Mouse (Mus musculus) kidney, postnatal 25 days (tissue): ENCODE data around the gene Iqsec1.

ENCODE experiments used
- DNase-seq, 2 experiments: peaks; one replicate each; pipeline ENCODE4 v3.0.0; 2021; ENCODE audit warnings: mixed read lengths in 2 of 2

Gene Iqsec1

DNA sequence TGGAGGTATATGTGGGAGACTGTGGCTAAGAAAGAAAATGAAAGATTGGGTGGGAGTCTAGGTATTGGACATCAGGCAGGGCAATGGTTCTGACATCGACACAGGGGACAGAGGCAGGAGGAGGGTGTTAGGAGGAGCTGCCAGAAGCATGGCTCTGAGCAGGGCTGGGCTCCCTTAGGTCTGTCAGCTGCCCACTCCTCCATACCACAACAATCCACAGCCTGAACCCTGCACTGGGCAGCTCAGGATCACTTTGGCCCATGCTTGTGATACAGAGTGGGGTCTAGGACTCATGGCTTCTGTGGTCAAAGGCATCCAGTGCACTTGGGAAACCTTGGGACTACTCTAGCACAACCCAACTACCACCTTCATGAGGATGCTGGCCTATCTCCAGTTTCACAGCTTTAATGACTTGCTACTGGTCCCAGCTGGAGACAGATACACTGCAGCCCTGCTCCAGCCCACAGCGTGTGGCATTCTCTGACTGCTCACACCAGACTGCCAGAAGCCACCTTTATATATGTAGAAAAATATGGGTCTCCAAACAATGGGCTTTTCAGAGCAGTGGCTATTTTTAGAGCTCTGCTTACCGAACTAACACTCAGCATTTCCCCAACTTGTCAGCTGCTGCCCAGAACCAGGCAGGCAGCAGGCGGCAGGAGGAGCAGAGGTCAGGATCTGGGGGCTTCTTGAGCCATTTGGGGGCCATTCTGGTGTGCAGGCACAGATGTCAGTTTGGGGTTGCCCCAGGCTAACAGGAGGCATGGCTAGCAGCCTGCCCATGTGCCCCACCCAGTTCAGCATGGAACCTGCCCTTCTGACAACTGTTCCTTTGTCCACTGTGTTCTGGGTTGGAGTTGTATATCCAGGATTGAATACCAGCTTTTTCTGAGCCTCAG lies 285.4 kb downstream of the Iqsec1 start:
- DNase-seq, result no peak

DNA sequence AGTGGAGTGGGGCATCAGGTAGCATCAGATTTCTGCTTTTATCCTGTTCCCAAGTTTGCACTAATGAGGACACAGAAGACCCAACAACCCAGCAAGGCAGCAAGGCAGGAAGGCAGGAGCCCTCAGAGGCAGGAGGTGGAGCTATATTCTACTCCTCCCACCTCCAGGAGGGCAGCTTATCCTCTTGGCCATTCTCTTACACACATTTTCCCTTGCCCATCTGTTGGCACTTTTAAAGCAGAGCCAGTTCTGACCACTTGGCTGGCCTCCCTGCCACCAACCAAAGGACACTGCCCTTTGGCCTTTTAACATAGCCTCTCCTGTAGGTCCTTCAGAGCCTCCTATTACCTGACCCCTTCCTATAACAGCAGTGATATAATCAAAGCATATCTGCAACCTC lies 286.3 kb downstream of the Iqsec1 start:
- peak; percentile 45 to 73 for DNase-seq

DNA sequence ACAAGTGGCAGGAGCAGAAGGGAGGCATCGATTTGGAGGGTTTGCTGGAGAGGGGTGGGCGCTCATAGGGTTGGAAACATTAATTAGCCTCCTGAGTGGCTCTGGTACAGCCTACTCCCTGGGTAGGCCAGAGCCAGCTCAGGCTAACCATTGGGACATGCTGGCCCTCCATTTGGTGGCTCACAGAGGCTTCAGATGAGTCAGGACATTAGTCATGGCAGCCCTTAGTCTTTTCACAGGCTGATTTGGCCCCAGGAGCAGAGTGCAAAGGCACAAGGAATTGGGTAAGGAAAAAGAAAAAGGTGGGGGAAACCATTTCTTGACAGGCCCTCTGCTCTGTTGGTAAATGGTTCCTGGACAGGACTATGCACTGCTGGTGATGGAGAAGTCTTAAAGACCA lies 287.1 kb downstream of the Iqsec1 start:
- no peak for DNase-seq

DNA sequence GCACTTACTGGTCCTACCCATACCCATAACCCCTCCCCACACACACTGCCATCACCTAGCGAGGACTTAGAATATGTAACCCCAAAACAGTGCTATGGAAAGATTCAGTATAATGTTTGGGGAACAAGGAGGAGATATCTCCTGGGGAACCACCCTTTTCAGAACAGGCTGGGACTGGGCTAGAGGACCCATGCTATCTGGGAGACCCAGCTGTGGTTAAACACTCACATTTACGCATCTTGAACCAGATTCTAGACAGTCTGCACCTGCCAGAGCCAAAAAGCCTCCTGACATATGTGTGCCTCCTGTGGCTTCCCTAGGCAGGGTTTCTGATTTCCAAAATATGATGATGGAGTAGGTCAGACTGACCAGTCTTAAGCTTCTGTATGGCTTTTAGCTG lies 287.7 kb downstream of the Iqsec1 start:
- DNase-seq, result no peak

DNA sequence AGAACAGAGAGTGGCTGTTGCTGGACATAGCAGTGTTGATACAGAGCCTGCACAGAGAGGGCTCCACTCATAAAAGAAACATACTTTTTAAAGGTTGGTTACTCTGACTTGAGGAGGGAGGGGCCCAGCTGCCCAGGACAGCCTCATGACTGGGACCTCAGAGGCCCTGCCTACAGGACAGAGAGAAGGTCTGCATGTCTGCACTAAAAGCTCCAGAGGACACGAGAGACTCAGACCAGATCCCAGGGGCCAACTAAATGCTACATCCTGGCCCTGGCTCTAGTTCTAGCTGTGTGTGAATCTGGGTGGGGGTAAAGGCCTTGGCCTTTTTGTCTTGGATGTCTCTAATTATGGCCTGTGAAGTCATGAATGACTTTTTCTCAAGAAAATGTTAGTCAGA lies 288.4 kb downstream of the Iqsec1 start:
- DNase-seq, result no peak

DNA sequence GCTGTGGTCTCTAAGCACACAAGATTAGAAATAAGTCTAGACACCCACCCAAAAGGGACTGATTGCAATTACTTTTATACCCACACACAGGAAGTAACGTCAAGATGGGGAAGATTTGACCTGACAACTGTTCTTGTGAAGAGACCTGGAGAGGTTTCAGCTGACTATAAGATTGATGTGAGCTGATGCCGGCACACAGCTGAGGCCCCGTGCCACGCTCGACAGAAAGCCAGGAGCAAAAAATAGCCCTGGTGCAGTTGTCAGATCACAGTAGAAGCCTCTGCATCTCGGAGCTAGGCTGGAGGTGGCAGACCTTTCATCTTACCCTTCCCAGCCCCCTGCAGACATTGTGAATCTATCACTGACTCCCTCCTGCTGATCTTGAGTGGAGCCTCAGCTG lies 289.6 kb downstream of the Iqsec1 start:
- DNase-seq, result no peak

DNA sequence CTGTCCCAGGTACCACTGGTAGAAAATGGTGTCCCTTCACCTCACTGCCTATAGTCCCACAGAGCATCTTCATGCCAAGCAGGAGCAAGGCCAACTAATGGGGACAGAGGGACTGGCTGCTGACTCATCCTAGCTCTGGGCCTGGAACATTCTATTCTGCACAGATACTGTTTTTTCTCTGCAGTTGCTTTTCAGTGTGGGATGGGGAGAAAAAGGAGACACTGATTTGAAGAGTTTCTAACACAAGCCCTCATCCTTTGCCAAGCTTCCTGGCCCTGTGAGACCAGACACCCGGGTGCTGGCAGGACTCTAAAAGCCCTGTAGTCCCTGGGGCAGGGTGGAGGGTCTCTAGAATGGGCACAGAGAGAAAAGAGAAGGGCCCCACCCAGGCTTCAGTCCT lies 292.7 kb downstream of the Iqsec1 start:
- DNase-seq, result no peak

DNA sequence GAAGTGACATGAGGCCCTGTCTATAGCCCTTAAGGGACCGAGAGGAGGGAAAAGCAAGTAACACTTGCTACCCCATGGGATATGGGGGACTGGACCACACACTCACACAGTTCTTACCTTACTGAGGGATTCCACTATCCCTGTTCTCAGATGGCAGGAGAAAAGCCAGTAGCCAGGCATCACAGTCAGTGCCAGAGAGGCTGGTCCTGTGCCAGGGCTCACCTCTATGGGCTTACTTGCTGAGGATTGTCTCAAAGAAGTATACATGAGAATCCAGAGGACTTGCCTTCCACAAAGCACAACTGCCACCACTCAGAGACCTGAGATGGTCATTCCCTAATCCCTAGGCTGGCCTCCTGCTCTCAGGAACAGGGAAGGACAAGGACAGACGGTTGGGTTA lies 296.1 kb downstream of the Iqsec1 start:
- no peak for DNase-seq

DNA sequence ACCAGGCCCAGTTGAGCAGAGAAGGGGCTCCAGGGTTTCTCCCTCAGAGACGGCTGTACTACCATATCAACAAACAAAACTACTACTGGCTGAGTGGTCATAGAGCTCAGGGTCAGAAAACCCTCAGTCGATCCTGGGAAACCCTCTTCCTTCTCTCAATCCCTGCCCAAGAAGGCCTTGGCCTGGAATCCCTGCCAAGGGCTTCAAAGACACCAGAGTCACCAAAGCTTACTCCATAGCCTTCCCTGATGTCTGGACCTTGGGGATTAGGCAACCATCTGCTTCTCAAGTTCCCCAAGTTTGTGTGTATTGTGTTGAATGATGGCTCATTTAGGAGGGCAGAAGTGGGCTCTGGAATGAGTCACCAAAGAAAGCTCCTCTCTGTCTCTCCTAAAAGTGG lies 296.6 kb downstream of the Iqsec1 start:
- DNase-seq, result no peak

DNA sequence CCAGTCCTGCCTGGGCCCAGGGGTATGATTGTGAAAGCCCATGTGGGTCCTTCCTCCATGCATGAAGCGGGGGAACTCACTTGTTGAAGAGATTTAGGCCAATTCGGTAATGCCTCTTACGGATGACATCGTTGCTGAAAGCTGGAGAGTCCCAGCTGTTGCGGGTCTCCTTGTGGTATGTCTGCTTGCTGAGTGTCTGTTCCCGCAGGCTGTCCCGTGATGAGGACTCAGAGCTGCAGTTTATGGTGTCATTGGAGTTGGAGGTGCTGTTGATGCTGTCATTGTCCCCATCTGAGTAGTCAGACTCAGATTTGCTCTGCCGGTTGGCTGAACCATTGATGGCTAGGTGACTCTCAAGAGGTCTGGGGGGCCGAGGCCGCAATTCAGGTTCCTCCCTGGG lies 299.0 kb downstream of the Iqsec1 start:
- no peak for DNase-seq

DNA sequence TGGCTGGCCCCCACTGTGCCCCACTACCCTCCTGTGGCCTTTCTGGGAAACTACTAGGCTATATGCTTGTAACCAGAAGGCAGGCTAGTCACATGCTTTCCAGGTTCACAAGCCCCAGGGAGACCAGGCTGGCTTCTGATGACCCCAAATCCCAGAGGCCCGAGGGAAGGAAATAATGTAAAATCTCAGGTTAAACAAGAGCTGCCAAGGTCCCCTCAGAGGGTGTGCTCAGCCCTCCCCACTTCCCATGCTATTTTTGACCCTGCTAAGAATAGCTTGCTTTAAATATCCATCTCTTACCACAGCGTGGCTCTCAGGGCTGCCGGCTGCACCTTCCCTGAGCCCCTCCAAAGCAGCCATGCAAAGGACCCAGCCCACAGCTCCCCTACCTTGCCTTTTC lies 299.7 kb downstream of the Iqsec1 start:
- DNase-seq, result peak in 1 of 2 experiments; percentile 18

DNA sequence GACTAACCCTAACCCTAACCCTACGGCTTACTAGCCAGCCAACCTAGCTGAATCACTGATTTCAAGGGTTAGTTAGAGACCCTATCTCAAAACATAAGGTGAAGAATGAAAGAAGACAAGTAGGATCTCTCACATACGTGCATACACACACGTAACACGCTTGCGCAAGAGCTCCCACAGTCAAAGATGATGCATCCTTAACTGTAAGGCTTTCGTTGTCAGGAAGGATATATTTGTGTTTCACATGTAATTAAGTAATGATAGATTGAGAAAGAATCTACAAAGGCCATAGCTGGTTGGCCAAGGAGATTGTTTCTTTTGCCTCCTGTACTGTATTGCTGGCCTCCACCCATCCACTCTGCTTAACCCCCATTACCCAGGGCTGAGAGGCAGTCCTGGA lies 300.5 kb downstream of the Iqsec1 start:
- DNase-seq, result no peak

DNA sequence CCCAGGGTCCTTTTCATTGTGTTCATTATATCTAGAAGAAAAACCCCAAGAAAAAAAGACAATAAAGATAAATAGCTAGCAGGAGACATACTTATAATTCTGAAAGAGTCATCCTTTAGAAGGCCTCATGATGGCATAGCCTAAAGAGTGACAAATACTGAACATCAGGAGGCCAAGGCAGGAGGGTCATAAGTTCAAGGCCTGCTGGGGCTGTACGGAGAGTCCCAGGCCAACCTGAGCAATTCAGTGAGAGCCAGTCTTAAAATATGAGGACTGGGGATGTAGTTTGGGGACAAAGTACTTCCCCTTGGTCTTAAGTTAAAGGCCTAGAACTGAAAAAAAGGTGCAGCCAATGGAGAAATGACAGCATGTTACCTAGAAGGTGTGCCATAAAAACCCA lies 301.7 kb downstream of the Iqsec1 start:
- DNase-seq, result no peak

DNA sequence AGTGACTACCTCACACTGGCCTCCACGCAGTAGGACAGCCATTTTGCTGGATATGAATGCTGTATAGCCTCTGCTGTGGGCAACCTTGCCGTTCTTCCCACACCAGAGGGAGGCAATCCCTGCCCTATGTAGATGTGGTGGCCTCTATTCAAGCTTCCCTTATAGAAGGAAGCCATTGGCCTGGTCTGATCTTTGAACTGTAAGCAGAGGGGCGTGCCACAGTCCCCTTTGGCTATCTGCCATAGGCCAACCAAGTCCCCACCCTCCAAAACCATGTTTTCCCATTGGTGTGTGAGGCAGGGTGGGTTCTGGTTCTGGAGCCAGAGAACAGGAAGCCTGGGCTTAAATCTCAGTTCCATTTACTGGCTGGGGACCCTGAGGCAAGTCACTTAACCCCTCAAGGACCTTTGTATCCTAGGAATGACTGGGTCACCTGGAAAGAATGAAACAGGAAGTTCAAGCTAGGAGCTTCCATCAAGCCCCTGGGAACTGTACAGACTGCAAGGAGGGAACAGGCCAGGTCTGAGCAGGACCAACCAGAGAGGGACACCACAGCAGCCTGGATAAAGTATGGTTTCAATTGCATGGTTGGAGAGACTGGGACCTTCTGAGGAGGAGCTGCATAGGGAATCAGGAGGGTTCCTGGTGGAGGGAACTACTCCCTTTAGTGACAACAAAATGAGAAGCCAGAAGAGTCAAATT lies 304.5 kb downstream of the Iqsec1 start:
- DNase-seq, result peak; percentile 40 to 71

DNA sequence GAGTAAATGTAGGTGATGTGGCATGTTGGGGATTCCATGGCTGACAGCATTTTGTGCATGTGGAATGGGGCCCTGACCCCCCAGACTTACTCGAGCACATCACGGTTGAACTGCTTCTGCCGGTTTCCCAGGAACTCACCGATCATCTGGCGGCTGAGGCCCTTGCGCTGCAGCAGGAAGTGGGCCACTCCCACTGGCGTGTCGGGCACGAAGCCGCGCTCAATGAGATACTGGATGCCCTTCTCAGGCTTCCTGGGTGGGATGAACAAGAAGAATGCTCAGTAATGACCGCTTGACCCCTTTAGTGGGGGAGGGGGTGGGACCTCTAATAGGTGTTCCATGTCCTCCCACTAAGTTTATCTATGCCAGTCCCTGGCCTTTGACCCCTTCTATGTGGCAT lies 308.1 kb downstream of the Iqsec1 start:
- no peak for DNase-seq

DNA sequence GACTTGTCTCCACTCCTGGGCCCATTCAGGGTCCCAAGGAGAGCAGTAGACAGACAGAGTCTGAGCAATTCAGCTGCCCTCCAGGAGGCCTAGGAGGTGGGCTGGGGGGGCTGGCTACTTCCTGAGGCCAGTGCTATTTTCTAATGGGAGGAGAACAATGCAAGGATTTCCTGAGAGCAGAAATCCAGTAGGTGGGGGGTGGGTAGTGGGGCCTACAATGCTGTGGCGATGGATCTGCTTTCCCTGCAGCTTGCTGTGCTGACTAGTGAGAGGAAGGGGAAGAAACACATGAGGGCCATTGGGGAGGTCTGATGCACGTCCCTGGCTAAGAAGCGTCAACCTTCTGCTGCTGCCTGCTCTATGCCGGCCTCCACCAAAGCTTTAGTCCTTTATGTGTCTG lies 309.7 kb downstream of the Iqsec1 start:
- DNase-seq, result peak; percentile 65 to 82

DNA sequence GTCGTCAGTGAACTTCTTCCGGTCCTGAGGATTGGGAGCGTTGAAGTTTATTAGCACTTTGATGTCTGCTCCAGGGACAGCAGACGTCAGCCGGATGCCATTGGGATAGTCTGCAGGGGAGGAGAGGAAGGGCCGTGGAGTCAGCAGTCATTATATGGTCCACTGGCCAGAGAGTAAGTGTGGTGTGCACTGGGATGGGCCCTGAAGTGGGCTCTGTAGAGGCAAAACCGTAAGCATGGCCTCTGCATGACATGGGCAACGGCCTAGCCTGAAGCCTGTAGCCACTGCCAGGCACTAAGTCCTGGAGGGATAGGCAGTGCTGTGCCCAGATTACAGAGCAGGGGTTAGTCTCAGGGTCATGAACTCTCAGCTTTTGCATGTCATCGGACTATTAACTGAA lies 319.8 kb downstream of the Iqsec1 start:
- no peak for DNase-seq

DNA sequence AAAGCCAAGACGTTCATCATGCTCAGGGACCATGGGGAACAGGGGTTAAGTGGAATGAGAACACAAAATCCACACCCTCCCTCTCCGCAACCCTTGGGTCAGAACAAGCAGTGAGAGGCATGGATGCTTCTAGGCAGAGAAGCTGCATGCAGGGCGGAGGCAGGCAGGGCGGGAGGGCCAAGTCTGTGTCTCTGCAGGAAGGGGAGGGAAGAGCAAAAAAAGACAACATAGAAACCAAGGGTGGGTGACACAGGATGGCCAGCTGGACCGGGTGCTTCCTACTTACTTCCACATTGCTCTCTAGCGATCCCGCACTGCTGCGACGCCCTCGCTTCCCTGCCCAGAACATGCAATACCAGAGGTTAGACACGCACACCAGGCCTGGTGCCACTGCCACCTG lies 324.7 kb downstream of the Iqsec1 start:
- DNase-seq, result peak; percentile 23 to 60

DNA sequence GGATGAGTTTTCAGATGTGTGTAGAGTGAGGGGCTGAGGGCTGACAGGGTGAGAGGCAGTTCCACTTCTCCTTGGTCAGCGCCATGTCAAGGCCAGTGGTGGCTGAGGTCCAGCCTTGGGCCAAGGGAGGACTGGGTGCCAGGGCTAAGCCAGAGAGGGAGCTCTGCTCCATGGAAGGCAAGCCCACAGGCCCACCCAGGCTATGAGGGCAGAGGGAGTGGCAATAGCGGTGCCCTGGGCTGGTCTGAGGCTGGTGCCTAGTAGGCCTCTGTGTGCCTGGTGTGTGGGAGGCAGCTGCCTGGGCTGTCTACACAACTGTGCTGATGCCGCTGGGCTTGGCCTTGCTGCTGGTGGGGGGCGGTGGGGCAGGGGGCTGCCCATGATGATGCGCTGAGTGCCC lies 326.3 kb downstream of the Iqsec1 start:
- DNase-seq, result no peak

DNA sequence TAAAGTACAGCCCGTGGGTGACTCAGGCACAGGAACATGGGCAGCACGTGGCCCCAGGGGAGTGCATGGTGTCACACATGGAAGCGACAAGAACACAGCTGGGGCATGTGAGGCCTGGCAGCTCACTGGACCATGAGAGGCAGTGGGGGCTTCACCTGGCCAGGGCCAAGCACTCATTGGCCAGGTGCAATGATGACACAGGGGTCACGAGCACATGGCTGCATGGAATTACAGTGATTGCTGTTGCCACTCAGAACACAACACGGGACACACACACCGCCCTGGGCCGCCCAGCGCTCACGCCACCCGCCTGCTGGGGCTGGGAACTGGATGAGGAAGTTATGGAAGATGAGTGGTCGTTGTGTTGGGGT lies 327.5 kb downstream of the Iqsec1 start:
- no peak for DNase-seq

DNA sequence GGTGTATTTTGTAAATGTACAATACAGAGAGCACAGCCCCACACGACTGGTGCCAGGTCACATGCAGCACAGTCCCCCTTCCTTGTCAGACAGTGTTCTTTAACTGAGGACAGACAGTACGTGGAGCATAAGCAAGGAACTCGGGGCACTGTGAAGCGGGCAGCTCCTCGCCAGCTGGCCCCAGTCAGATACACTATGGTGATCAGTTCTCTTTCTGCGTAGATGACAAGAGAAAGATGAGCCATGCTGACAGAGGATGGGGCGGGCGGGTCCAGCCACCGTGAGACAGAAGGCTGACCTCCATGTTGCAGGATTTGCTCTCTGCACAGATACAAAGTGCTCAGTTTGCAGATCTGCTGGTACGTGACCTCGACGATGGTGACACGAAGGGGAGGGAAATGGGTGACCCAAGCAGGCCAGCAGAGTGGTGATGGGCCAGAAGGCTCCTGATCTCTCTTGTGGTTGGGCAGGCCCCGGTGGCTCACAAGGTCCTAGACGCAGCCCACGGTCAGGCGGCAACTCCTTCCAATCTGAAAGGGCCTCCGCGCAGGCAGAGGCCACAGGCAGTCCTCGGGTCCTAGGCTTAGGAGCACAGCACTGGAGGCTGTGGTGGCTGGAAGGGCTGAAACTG lies 328.0 kb downstream of the Iqsec1 start:
- no peak for DNase-seq

DNA sequence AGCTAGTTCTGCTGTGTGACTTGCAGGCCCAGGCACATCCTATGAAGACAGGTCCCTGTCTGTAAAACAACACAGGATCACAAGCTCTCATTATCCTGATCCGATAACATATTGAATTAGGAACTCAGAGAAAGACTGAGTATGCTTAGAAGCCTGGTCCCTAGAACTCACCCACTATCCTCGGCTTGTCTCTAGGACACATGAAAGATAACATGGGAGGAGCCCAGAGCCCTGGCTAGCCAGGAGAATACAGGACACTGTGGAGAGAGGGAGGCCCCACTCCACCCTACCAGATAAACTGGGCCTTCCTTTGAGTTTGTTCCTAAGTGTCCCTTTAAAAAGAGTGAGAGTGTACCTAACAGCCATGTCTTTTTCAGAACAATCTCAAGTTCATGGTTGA lies 328.6 kb downstream of the Iqsec1 start:
- DNase-seq, result no peak

DNA sequence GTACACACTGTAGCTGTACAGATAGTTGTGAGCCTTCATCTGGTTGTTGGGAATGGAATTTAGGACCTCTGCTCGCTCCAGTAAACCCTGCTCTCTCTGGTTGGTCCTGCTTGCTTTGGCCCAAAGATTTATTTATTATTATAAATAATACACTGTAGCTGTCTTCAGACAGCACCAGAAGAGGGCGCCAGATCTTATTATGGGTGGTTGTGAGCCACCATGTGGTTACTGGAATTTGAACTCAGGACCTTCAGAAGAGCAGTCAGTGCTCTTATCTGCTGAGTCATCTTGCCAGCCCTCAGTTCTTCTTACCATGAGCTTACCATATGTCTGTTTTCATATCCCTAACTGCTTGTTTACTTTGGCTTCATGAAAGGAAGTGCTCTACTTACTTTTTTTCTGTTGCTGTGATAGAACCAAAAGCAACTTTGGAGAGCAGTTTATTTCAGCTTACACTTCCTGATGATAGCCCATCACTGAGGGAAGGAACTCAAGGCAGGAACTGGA lies 332.1 kb downstream of the Iqsec1 start:
- DNase-seq, result peak in 1 of 2 experiments; percentile 59

DNA sequence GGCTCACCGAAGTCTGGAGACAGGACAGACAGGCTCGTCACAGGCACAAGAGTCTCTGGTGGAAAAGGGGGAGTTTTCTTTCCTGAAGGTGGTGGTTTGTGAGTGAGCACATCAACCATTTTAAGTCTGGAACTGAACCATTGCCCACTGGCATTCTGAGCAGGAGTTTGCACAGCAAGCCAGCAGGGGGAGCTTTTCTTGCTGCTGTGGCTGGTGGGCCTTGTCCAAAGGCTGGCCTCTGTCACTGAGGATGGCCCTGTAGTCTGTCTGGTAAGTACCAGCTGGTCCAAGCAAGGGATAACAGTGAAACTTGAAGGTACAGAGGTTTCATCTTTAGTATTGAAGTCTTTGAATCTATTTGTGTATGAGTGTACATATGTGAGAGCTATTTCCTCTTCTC lies 334.7 kb downstream of the Iqsec1 start:
- peak; percentile 69 to 76 for DNase-seq
